Mouse (Mus musculus): ENCODE results near the gene Ramp3.

The Ramp3 gene

DNA sequence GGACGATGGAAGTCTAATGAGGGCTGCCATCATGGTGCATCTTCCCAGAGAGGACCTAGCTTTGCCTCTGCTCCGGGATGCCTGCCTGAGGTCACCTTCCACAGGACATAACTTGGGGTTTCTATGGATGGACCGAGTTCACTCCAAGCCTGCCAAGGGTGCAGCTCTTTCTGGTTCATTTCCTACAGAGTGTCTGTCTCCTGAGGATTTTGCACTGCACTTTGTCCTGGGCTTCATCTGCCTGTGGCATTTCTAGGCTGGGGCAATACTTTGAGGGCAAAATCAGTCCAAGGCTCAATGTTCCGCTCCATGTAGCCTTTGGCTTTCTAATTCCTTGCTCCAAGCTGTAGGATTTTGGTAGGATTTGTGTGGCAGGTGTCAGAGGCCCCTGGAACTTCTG is 12.5 kb downstream of the Ramp3 start:
- no peak for DNase-seq (ENCODE audit: low spot score)

DNA sequence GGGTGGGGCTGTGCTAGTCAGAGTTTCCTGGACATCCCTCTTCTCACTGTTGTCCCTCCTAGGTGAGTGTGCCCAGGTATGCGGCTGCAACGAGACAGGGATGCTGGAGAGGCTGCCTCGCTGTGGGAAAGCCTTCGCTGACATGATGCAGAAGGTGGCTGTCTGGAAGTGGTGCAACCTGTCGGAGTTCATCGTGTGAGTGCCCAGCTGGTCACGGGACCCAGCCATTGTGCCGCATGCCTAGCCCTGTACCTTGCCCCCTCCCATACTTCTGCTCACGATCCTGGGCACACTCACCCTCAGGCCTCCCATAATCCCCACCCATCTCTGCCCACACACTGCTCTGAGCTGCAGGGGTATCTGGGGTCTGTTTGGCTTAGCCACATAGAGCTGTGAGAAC is 16.4 kb downstream of the Ramp3 start:
- DNase-seq (ENCODE audit: low spot score), result no peak

DNA sequence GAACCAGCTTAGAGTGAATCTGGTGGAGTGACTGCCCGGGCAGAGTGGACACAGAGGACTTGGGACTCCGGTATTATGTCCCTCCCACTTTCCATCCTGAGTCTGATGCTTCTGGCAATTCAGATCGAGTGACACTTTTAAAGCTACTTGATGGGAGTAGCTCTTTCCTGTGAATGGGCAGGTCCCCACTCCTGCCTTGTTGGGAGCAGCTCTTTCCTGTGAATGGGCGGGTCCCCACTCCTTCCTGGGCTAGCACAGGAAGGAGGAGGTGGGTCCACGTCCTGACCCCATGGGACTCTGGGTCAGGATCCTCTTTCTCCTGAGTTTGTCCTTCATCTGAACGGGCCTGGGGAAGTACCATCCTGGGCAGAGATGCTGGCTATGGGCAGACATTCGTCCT is 17.1 kb downstream of the Ramp3 start:
- DNase-seq (ENCODE audit: low spot score), result no peak

DNA sequence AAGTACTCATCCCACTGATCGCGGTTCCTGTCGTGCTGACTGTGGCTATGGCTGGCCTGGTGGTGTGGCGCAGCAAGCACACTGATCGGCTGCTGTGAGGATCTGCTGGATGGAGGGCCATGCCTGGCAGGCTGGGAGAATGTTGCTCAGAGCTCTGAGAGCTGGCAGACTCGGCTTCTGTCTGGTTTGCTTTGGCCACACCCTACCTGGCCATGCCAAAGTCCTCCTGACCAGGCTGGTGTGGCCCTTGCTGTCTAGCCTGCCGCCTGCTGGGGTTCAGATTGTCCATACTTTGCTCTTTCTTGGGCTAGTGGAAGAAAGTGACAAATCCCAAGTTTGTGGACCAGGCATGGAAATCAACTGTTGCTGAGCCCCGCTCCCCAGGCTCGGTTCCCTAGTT is 18.3 kb downstream of the Ramp3 start:
- no peak for DNase-seq (ENCODE audit: low spot score)

DNA sequence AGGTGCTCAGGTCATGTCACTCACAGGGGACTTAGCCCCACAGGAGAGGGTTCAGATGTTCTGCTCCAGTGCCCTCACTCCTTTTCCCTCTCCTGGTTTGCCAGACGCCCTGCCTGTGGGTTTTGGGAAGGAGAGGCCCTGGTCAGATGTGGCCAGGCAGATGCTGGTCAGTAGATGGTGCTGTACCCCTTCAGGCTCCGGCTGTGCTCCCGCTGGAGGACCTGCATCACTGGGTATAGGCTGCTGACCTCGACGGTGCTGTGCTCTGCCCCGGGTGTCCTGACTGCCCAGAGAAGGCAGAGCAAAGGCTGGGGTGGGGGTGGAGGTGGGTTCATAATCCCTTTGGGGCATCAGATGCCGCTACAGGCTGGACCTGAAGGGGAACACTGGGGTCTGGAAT is 19.2 kb downstream of the Ramp3 start:
- peak; percentile 15 for DNase-seq (ENCODE audit: low spot score)

DNA sequence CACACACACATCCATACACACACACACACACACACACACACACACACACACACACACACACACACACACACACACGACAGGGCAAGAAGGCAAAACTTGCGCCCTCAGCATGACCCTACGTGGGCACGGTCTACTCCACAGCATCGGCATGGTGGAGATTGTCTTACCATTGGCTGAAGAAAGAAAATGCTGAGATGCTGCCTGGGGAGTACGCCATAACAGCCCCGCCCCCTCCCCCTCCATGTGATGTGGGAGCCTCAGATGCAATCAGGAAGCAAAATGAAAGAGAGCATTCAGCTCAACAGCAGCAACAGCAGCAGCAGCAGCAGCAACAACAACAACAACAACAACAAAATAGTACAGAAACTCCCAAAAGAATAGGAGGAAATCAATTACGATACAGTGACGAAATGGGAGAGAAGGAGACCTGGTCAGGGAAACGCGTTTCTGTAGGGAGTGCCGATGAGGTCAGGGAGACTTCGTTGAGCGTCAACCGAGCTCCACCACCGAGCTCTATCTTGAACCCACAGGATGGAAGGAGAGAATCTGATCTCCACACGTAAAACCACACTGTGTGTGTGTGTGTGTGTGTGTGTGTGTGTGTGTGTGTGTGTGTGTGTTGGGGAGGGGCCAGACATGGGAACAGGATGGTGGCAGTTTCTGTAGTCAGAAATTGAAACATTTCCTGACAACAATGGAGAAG is 21.5 kb downstream of the Ramp3 start:
- no peak for DNase-seq (ENCODE audit: low spot score)

DNA sequence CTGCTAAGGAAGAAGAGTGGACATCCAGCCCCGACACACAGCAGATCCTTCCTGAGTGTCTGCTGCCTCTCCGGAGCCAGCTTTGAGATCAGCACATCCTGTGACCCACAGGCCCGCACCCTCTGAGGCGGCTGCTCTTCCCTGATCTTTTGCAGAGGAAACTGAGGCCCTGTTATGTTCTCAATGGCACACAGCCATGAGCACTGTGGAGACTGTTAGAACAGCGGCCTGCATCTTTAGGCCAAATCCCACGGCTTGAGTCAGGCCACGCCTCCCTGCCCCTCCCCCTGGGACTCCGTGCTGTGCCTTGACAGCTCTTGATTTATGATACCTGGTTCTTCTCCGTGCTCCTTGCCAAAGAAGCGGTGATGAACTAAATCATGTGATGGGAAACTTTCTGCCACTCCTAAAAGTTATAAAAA is 22.1 kb downstream of the Ramp3 start:
- DNase-seq (ENCODE audit: low spot score), result peak; percentile 20

DNA sequence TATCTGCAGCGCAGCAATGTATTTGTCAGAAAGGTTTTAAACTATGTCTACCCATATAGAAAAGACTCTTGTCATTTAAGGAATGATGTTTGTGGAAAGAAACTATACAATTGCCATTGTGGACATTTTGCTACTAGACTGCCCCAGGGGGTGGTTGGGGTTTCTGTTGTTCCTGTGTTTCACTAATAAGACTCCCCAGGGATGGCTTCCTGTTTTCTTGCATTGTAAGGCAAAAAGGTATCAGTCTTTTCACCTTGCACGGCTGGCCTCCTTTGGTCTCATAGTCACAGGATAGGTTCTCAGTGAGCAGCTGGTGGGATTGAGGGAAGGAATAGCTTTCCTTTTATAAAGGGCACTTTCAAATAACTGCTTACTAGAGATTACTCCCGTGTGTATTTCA is 26.4 kb downstream of the Ramp3 start:
- DNase-seq (ENCODE audit: low spot score), result no peak

DNA sequence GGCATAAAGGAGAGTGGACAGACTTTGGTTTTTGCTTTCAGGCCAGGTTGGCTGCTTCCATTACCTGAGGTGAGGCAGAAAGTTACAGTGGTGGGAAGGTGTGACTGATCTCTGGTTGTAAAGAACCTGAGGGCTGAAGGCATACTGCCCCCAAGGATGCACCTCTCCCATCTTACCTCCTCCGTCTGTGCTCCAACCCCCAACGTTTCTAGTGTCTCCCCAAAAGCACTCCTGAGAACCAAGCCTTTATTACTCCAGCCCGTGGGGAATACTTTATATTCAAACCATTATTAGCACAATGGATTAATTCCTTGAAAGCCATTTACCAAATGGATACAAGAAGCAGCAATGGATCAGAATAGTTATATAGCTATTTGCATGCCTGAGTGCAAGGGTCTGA is 30.6 kb downstream of the Ramp3 start:
- no peak for DNase-seq (ENCODE audit: low spot score)

DNA sequence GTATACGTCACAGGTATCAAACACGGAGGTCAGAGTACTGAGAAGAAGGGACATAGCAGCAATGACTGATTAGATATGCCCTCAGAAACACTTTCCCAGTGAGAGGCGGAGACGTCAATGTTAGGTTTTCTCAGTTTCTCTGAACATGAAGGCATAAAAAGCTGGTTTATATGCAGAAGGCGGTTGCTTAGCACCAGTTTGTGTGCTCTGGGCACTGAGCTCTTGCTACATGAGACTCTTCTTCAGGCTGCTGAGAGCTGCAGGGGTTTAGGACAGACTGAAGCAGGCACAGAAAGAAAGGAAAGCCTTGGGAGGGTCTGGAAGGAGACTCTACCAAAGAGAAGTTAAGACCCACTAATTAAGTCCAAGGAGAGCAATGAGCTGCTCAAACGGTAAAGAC is 34.0 kb downstream of the Ramp3 start:
- DNase-seq (ENCODE audit: low spot score), result no peak

DNA sequence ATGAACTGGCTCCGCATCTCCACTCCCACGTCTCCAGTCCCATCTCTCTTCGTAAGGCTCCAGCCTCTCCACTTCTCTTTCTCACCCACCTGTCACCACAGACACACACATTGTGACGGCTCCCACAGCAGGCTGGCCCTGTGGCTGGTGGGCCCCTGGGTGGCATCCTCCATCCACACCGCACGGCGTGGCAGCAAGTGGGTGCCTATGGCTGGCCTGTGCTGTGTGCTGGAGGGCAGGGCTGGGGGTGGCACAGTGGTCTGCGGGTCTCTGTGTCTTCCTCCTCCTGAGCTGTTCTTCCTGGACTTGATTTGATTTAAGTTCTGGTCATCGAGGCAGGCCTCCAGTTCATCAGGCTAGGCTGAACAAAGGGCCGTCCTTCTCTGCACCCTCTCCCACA is 35.8 kb downstream of the Ramp3 start:
- no peak for DNase-seq (ENCODE audit: low spot score)

DNA sequence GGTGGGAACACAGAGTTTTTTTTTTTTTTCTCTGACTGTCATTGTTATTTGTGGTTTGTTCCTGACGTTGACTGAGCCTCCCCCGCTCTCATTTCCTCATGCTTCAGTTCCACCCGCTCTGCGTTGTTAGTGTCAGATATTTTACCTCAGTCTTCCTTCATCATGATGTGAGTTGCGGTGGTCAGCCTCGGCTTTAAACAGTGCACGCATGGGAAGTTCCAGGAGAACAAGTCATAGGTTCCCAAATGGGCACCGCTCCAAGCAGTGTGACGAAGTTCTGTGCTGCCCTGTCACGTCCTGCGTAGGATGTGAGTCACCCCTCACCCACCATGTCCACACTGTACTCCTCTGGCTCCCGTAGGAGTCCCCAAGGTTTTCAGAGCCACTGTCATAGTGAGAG is 36.9 kb downstream of the Ramp3 start:
- no peak for DNase-seq (ENCODE audit: low spot score)

DNA sequence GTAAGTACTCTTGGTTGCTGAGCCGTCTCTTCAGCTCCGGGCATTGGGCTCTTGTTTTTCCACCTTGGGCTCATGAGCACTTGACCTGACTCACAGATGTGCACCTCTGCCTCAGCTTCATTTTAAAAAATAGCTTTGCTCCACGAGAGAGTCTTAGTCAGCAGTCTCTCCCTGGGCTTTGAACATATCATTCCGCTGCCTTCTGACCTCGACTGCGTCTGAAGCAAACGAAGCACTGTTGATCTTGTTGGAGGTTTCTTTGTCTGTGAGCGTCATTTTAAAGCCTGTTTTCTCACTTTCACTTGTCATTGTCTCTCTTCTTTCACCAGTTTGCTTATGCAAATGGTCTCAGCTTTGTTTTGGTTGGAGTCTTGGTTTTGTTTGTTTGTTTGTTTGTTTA is 38.2 kb downstream of the Ramp3 start:
- DNase-seq (ENCODE audit: low spot score), result no peak

DNA sequence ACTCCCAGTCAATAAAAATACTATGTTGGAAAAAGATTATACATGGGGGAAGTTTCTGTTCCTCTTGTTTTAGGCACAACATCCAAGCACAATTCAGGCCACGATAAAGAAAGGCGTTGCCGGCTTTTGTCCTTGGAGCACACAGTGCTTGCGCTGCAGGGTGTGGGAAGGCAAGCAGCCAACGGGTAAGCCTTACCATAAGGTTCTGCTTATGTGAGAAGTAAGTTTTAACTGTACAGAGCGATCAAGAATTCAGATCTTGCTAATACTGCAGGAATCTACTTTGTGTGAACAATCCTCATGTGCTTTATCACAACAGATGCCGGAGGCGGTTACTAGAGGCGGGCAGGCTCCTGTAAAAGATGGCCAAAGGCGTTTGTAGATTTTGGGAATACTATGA is 39.4 kb downstream of the Ramp3 start:
- DNase-seq (ENCODE audit: low spot score), result no peak

DNA sequence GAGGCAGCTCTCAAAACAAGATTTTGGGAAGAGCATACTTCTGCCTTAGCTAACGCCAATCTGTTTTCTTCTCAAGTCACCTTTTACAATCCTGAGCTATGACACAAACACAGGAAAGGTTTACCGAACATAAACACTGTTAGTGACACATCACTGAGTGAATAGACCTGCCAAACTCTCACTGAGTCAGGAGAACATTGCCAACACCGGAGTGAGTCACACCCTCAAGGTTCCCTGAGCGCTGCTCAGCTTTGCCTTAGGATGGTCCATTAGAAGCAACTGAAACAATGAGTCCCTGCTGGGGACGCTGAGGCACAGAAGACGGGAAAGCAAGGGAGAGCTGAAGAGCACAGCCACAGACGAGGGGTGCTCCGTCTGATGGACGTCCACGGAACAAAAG is 40.0 kb downstream of the Ramp3 start:
- no peak for DNase-seq (ENCODE audit: low spot score)

DNA sequence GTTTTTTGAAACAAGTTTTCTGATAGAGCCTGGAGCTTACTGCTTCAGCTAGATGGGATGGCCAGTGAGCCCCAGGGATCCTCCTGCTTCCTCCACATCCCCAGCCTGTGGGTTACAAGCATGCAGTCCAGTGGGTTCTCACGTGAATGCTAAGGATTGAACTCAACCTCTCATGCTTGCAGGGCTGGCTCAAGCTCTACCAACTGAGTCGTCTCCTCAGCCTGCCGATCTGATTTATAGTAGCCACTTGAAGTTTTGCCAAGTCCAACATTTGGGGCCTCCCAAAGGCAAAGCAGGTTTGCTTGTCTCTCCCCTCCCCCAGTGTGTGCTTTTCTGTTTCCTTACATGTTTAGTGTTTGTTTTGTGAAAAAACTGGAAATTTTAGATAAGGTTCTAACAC is 43.9 kb downstream of the Ramp3 start:
- DNase-seq (ENCODE audit: low spot score), result no peak

DNA sequence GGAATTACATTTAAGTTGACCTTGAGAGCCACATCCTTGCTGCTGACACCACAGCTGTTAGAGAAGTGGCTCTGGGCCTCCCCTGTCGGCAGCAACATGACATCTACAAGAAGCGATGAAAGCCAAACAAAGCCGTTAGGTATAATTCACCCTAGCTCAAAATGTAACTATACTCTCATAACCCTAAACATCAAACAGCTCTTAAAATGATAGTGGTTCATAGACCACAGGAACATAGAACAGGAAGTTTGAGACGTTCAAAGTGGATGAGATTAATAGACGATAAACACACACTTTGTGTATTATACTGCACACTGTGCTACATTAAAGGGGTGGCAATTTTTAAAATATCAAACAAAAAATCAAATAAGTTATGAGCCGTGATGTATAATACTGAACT is 46.5 kb downstream of the Ramp3 start:
- no peak for DNase-seq (ENCODE audit: low spot score)

DNA sequence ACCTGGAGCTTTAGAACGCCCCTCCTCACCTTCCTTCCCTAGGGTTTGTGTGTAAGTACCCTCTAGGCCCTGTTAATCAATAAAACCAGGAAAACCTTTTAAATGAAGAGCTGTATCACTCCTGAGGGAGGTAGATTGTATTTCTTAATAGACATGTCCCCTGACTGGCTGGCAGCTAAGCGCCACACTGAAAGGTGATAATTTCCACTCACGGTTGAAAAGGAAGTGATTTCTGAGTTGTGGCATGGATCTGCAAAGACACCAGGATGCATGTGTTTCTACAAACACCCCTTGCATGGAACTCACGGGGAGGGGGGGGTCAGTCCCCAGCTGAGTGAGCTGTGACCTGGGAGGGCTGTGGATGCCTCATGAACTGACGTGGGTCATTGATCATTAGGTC is 47.2 kb downstream of the Ramp3 start:
- no peak for DNase-seq (ENCODE audit: low spot score)

DNA sequence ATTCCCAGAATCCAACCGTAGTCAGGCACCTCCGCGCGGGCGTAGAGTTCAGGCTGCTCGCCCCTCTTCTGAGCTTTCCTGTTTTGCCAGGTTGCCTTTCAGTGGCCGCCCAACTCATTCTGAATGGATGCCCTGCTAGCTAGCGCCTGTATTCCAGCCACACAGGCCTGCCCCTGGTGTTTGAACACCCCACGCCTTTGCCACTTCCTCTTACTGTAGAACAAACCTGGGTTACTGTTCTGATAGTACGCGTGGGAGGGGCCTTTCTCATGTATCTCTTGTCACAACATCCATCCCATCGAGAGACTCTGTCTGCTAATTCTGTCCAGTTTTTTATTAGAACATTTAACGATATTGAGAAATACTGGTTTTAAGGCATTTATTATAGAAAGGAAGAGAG is 48.5 kb downstream of the Ramp3 start:
- DNase-seq (ENCODE audit: low spot score), result no peak

DNA sequence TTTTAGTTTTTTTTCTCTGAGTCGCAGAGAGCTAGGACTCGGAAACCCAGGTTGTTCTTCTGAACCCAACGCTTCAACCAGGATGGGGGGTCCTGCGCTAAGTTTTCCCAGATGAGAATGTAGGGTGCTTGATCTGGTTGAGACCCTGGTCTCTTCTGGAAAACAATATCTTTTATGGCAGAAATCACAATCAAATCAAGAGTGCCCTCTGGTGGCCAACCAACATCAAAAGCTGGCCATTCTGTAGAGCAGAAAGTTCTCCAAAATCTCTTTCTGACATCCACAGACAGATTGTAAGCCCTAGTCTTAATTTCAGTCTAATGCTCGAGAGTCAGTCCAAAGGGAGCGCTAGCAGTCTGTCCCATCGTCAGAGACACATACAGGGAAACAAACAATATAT is 50.1 kb downstream of the Ramp3 start:
- no peak for DNase-seq (ENCODE audit: low spot score)

DNA sequence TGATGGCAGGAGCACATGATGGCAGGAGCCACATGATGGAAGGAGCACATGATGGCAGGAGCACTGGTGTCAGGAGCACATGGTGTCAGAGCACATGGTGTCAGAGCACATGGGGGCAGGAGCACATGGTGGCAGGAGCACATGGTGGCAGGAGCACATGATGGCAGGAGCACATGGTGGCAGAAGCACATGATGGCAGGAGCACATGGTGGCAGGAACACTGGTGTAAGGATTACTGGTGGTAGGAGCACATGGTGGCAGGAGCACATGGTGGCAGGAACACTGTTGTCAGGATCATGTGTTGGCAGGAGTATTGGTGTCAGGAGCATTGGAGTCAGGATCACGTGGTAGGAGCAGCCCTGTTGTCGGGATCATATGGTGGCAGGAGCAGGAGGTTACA is 52.1 kb downstream of the Ramp3 start:
- no peak for DNase-seq (ENCODE audit: low spot score)

DNA sequence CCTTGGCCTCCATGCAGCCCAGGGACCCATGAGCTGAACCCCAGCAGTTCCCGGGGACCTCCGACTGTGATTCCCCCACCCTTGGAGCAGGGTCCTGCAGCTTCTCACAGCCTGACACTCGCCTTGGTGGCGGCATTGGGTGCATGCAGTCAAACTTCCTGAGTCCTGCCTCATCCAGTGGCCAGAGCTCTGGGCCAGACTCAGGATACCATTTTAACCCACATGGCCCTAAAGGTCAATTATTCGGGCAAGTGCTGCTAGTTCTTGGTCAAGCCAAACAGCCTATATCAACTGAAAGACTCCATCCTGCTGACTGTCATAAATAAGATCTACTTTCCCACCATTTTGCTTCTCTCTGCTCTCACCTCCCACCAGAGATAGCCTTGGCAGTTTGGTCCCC is 62.4 kb downstream of the Ramp3 start:
- DNase-seq (ENCODE audit: low spot score), result no peak

DNA sequence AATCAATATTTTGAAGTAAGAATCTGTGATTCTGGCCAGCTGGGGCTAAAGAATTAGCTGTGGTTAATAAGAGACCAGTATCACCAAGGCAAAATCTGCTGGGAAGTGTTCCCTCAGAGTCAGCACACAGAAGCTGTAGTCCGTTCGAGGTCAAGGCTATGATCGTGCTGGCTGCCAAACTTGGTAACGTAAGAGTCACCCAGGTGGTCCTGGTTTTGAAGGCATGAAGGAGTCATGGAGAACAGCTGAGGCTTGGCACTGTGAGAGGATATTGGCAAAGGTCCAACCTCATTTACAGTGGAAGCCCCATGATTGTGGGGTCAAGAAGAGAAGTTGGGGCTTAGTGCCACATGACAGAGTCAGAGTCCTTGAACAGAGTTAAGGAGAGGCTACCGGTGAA is 68.6 kb downstream of the Ramp3 start:
- DNase-seq (ENCODE audit: low spot score), result no peak
